Mouse (Mus musculus): ENCODE results near the gene Spef1.

Spef1 gene

DNA sequence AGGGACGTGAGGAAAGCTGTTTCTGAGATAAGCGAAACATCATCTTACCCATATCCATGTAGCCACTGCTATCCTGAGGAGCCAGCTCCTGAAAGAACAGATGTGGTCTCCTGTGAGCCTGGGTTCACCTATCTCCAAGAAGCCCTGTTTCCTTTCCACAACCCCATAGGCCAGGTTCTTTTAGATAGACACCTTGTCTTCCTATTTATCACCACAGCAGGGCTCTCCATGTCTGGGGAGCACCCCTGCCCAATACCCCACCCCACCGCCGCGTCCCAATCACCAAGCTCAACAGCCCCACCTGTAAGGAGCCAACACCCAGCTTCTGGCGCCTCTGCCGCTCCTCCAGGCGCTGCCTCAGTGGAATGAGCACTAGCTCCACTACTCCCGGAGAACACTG, 14.8 kb downstream of the Spef1 start:
- in situ Hi-C loops (cut with MboI): no loop called here

GRCm38 (mm10) chr2:131171401-131172104, 15.5 kb downstream of the Spef1 start:
- in situ Hi-C loops (cut with MboI): no loop called here

DNA sequence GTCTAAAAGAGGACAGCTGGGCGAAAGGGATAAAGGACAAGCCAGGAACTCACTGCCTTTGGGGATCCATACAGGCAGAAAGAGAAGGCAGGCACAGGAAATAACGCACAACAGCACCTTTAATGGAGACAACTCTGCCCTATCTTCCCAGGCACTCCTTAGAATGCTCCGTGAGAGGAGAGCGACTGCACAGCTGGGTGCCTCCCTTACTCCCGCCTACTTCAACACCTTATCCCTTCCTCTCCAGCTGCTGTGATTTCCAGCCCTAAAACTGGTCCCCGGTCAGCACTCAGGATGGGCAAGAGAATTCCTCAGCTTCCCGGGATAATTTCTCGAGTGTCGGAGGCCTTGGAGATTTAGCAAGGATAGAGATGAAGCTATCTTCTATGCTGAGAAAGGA, 16.1 kb downstream of the Spef1 start:
- in situ Hi-C loops (cut with MboI): no loop called here

DNA sequence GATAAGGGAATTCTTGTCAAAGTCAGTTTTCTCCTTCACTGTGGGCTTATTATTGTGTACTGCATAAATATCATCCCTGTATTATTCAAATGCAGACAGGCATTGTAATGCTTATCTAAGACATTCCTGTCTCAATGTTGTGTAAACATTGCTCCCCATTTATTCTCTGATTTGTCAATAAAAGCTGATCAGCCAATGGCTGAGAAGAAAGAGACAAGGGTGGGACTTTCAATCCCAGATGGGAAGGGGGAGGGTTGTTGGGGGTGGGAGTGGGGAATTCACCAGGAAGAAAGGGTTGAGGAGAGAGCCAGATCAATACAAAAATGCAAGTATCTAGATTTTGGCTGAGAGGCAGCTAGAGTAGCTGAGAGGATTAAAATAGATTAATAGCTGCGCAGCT, 18.2 kb downstream of the Spef1 start:
- in situ Hi-C loops (cut with MboI): no loop called here

DNA sequence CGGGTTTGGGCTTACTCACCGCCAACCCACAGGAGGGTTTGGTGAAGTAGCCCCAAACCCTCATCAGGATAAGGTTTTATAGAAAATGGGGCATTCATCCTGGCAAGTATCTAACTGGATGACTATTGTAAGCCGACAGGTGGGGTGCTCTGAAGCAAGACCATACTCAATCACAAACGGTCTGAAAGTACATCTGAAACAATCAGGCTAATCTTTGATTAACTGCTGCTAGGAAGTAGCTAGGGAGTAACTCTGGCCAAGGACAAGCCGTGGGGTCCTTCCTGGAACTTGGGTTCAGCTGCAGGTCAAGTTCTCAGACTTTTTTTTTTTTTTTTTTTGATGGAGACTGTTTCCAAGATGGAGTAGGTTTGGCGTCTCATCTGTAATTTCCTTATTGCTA, 19.1 kb downstream of the Spef1 start:
- in situ Hi-C loops (cut with MboI): no loop called here

GRCm38 (mm10) chr2:131166172-131166571, 20.9 kb downstream of the Spef1 start:
- in situ Hi-C loops (cut with MboI): no loop called here

GRCm38 (mm10) chr2:131163924-131164323, 23.2 kb downstream of the Spef1 start:
- in situ Hi-C loops (cut with MboI): no loop called here

DNA sequence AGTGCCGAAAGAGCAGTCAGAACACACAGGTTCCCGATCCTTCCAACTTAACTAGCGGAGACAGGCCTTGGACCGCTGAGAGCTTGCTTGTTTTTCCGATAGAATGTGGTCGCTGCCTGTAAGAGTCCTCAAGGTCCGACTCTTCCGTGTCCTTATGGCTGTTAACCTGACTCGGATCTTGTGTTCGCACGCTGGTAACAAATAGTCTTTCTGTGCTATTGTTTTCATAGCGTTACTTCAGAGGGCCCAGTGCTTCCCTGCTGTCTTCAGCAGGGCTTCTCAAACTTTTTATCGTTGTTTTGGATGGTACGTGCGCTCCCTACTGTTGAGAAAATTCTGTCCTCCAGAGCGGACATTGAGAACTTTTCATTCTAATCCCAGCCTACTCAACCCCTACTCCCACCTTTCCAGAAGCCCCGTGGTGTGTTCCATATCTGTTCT, 26.4 kb downstream of the Spef1 start:
- in situ Hi-C loops (cut with MboI): no loop called here

DNA sequence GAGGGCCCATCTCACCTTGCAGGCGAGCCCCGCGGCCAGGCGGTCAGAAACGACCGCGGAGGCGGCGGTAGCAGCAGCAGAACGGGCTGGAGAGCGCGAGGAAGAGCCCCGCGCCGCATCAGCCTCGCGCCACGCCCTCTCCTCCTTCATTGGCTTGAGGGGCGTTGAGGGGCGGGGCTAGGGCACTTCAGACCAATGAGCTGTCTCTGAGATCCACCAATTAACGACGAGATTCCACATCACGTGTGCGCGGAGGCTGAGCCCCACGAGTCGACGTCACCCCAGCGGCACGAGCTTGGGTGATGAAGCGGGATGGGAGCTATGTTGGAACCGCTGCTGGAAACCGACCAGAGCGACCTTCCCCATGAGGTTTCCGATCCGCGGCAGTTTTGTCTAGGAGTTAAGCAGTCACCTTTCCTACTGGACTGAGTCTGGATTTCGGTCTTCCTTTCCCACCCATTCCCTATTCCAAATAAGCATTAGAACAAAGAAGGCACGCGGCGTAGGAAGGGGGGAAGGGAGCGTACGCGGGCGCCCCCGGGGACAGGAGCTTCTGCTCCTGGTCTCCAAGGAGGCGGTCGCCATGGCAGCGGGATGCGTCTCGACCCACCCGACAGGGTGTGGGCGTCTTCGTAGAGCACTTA, 27.0 kb downstream of the Spef1 start, which contains the start of gene 1700037H04Rik:
1700037H04Rik (minus strand) TSS at position 144 of the 644 bp plus-strand sequence.
- in situ Hi-C loops (cut with MboI): no loop called here

- in situ Hi-C loops (cut with MboI): no loop called here
These were observed 27.6 kb downstream of the Spef1 start for GRCm38 (mm10) chr2:131159491-131159910.

- in situ Hi-C loops (cut with MboI): no loop called here
These were observed 30.1 kb downstream of the Spef1 start for GRCm38 (mm10) chr2:131156987-131157386.

- in situ Hi-C loops (cut with MboI): no loop called here
These were observed 33.0 kb downstream of the Spef1 start for GRCm38 (mm10) chr2:131154036-131154435.

- in situ Hi-C loops (cut with MboI): no loop called here
These were observed 34.8 kb downstream of the Spef1 start for GRCm38 (mm10) chr2:131152166-131152730.

DNA sequence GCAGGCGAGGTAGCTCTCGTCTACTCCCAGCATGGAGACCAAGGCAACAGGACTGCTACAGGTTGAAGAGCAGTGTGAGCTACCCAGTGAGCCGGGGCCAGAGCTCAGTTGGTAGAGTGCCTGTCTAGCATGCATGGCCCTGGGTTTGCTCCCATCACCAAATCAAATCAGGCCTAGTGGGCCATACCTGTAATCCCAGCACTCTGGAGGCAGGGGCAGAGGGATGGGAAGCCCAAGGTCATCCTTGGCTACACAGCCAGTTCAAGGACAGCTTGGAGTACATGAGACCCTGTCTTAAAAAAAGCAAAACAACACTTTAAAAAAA, 37.9 kb downstream of the Spef1 start:
- in situ Hi-C loops (cut with MboI): no loop called here

DNA sequence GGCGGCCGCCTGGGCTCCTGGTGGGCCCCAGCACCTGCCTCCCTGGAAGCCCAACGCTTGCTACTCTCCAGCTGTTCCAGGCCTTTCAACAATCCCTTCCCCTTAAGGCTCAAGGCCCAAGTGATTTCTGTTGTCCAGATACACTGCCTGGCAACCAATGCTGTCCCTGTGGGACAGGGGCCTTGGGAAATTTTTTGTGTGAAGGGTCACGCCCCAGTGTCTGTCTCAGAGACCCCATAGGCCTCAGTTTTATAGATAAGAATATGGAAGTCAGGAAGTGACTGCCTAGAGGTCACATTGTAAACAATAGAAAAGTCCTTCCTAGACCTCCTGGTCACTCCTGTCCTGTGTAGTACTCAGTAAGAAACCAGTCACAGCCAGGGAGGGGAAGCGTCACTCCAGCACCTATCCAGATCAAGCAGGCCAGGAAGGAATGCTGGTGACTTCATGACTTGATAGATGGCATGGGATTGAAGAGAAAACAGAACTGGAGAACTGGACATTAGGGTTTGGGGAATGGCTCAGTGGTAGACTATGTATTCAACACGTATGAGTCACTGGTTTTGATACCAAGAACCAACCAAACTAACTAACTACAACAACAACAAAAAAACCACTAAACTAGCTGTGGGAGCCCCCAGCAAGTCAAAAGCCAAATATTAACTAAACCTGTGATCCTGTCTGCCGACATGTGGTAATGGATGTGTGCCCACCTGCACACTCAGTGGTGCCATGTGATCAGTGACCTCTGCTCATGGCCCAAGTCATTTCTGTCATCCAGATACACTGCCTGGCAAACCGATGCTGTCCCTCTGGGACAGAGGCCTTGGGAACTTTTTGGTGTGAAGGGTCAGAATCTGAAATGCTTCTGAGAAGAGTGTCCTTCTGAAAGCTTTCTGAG, 38.5 kb downstream of the Spef1 start:
- in situ Hi-C loops (cut with MboI): no loop called here

DNA sequence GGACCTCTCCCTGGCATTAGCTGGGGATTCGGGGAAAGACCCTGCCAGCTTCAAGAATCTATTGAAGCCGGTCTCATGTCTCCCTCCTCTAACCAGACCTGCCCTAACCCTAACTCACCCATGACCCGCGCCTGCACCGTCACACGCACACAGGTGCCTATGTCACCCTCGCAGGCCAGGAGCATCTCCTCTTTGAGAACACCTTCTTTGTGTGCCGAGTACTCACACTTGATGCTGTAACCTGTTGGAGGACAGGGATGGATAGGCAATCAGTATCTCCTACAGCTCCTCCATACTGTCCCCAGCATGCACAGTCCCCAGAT, 40.1 kb downstream of the Spef1 start:
- in situ Hi-C loops (cut with MboI): no loop called here

DNA sequence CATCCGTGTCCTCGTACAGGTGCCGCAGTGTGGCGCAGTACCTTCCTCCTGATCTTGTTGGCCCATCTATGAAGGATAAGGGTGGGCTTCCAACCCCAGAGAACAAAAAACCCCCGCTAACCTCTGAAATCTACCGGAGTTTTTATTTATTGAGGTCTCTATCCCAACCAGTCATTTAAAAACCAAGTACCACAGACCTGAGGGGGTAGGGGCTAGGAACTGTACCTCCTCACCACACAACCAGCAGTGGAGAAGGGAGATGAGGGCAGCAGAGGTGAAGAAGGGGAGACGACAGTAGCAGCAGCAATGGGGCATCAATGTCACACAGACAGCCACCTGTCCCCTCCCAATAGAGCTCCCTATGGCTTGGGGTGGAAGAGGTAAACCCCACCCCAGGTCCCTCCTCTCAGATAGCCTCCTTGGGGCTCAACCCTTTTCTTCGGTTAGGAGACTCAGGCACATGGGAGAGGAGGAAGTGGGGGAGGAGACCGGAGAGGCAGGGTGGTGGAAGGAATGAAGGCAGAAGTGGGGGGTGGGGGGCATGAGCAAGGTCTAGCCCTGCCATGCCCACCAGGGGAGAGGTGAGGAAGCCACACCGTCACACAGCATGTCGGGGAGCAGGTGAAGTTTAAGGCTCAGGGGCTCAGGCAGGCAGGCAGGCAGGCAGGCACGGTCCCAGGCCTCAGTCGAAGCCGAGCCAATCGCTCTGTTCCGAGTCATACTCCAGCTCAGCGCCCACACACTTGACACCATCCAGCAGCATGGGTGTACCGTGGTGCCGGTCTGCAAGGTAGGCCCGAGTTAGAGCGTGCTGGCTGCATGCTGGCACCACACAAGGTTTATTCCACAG, 40.7 kb downstream of the Spef1 start:
- in situ Hi-C loops (cut with MboI): no loop called here

DNA sequence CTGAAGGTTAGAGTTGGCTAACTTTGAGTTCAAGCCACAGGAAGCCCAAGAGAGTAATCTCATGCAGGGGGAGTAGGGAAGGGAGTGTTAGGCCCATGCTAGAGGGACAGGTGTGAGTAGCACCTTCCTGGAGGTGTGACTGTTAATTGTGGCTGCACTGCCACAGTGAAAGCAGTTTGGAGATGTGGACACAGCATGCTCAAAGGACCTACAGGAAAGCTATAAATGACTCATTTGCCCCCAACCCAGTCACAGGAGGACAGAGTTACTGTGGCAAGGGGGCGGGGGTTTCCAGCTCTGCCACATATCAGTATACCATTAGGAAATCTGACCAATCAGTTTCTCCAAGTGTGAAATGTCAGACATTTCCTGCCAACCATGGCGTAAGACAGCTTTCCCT, 41.5 kb downstream of the Spef1 start:
- in situ Hi-C loops (cut with MboI): no loop called here

DNA sequence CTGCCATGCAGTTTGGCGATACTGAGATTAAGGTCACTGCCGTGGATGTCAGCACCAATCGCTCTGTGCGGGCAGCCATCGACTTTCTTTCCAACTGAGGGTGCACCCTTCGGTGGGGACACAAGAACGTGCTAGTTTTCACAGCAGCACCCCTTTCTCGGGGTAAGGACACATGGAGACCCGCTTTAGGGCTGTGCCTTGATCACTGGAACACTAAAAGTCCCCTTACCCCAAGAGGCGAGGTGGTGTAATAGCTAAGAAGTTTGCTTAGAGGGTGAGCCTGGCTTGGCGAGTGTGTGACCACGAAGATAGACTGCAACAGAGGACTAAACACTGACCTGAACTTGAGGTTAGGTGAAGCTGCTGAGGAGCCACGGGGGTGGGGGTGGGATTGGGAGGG, 42.0 kb downstream of the Spef1 start:
- in situ Hi-C loops (cut with MboI): no loop called here

DNA sequence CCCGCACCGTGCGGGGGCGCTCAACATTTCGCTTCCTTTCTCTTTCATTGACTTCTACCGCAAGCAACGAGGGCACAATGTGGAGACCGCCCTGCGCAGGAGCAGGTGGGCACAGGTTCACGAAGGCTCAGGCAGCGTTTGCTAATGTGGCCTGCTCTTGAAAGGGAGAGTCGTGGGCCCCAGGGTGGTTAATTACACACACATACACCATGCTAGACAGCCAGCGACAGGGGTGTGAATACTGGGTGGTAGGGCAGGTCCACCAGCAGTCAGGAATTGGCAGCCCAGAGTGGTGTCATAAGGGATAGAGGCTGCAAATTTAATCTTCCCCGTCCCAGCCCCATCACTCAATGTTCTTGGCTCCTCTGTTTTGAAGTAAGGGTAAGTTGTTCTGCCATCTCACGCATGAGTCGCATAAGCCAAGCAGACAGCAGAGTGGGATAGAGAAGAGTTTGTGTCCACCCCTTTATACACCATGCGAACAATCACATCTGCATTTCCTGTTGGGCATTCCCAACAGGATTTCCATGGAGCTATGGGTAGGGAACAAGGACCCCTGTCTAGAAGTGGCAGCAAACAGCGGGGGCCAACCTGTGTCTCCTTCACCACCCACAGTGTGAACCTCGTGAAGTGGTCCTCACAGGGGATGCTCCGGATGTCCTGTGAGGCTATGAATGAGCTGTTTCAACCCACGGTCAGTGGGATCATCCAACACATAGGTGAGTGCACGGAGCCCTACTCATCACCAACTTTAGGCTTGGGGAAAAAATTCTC, 43.9 kb downstream of the Spef1 start:
- in situ Hi-C loops (cut with MboI): no loop called here

GRCm38 (mm10) chr2:131142592-131142991, 44.5 kb downstream of the Spef1 start:
- in situ Hi-C loops (cut with MboI): no loop called here

Measured in mature B cell (primary cell).